Mouse (Mus musculus): ENCODE measurements around the gene Tff2. TPM values are rescaled to one million over a fixed set of nuclear protein-coding genes. Genes with fewer than 3 reads are reported as not detected.

The Tff2 gene
- total RNA-seq, 2 experiments from 2014 or later, result not detected

Other genes starting within 250 kb of the Tff2 start
- gene Glp1r, start 242.5 kb downstream of the Tff2 start, total RNA-seq (2021), result under 1 TPM in 1 of 2 experiments, not detected in 1; 0.05 TPM
- under 1 TPM; 0.22 to 0.23 TPM for gene Umodl1, start 189.6 kb downstream of the Tff2 start, total RNA-seq (2021)
- gene Abcg1, start 86.6 kb downstream of the Tff2 start, total RNA-seq (2021), result 1 to 10 TPM; 5.9 to 6.8 TPM
- gene Tff3, start 14.6 kb downstream of the Tff2 start, total RNA-seq (2021), result not detected
- not detected for gene Tff1, start 21.0 kb upstream of the Tff2 start, total RNA-seq (2021)
- not detected for gene Tmprss3, start 54.7 kb upstream of the Tff2 start, total RNA-seq (2021)
- under 1 TPM; 0.10 to 0.29 TPM for gene Ubash3a, start 63.6 kb upstream of the Tff2 start, total RNA-seq (2021)
- 1 to 10 TPM; 1.8 to 2.1 TPM for gene Rsph1, start 133.1 kb upstream of the Tff2 start, total RNA-seq (2021)
- 1 to 10 TPM; 1.4 to 2.4 TPM for gene Slc37a1, start 142.5 kb upstream of the Tff2 start, total RNA-seq (2021)
- gene Pde9a, start 241.9 kb upstream of the Tff2 start, total RNA-seq (2021), result 1 to 10 TPM; 5.0 to 6.9 TPM